Mouse (Mus musculus): ENCODE data around the gene Setdb1.
A peak's percentile ranks its signal among the peaks of the same experiment; 100 is the strongest.
"Not testable (repeated sequence)": the region's sequence is repeated elsewhere in the genome, so short reads cannot be mapped to it uniquely, and the experiment has no call there.

Setdb1 gene

DNA sequence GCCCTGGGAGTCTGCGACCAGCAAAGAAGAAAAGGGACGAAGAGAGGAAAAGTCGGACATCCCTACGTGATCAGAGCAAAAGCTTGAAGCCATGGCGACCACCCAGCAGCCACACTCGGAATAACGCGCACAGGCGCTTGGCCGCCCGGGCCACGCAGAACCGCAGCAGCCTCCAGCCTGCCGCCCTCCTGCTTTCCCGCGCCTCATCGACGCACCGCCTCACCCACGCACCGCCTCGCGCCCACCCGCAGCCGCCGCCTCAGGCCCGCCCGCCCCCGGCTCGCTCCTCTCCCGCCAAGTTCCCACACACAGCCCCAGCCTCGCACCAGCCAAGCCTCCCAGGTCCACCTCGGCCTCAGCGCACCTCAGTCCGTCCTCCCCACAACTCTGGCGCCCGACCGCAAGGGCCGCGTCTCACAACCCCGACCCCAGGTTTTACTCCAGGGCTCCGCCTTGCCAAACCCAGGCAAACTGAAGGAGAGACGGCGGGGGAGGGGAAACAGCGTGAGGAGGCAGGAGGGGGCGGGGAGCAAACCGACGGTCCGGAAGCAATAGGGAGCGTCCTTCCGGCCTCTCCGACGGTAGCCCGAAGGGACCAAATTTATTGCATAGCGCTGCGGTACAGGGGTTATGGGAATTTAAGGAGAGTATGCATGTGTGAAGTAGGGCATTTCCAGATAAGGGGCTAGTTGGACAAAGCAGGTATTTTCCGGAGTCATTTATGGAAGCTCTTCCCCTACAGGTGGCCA lies at the start of gene Setdb1:
Gene Setdb1, minus strand, starts transcription at position 502 of the 749 bp plus-strand sequence.
- peak; percentile 77 for DNase-seq (ENCODE audit: low spot score)

DNA sequence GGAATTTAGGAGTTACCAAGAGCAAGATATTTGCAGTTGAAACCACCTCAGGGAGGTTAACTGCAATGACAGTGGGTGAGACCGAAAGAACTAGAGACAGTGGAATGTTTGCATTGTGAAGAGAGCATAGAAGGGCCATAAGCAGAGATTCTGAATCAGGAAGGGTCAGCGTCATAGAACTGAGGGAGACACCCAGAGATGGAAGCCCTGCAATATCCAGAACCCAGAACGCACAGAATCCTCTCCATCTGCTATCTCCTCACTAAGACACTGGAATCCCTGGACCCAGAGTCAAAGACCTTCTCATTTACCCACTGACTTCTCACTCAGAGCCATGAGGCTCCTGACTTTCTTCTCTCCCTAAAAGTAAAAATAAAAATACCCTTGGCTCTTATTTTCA lies 45.7 kb upstream of the Setdb1 start, which contains the start of gene 4930558C23Rik:
Gene 4930558C23Rik, minus strand, starts transcription at position 101 of the 400 bp plus-strand sequence.
- DNase-seq (ENCODE audit: low spot score) = no peak

DNA sequence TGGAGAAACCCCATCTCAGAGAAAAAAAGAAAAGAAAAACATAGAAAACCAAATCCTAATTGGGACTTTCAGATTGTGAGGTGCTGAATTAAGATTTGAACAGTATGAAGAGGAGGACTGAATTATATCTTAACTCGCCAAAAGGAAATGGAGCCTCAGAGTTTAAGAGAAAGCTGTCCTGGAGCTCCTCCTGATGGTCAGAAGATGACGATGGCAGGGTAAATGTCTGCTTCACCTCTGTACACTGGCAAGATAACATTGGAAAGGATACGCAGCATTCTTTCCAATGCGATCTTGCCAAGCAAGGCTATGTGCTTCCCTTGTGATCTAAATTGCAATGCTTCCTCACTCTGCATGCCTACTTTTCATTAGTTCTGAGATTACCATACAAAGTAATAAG lies 37.4 kb upstream of the Setdb1 start:
- DNase-seq (ENCODE audit: low spot score) = no peak

DNA sequence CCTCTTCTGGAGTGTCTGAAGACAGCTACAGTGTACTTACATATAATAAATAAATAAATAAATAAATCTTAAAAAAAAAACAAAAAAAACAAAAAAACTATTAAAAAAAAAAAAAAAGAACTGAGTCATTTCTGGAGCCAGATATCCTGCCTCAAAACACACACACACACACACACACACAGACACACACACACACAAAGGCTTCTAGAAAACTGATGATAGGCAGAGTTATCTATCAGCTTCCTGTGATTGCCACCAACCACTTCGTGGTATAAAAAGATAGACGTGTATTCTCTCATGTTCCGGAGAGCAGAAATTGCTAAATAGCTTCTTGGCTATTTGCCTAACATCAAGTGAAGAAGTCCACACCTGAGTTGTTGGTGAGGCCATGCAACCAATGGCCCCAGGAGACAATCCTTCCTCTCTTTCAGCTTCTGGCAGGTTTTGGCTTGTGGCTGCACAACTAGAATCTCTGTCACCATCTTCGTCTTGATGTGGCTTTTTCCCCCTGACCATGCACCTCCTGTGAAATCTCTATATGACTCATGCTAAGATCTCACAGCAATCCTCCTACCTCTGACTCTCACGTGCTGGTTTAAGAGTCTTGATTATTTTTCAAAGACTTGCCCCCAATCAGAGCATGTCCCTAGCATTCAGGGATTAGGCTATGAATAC lies 28.5 kb upstream of the Setdb1 start:
- no peak for DNase-seq (ENCODE audit: low spot score)

DNA sequence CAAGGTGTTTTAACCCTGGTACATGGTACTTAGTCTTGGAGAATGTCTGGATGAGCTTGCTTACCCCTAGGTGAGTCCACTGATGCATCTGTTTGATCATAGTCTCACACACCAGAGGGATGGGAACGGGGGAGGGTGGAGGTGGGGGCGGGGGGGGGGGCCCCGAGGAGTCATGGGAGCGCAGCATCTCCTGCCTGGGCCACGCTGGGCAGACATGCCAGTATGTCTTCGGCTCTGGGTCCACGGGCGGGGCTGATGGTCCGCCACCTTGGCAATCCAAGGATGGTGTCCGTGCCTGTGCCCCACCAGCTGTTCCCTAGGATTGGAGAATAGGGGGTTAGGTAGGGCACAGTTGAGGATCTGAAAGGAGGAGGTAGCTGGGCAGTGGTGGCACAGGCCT lies 16.2 kb upstream of the Setdb1 start:
- DNase-seq (ENCODE audit: low spot score) = no peak

DNA sequence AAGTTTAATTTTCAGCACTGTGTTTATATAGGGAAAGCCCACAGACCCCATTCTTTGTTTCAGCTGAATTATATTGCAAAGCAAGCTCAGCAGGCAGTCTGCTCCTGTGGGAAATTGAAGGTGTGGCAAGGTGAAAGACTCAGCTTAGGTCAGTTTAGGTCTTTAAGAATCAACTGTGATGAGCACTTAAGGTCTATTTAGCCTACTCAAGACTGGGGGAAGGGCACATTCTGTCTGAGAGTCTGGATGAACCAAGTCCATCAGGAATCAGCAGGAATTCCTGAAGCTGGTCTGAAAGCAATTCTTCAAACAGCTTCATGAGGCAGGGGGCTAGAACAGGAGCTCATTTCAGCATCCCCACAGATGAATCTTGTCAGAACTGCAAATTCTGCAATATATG lies 13.1 kb upstream of the Setdb1 start:
- no peak for DNase-seq (ENCODE audit: low spot score)

DNA sequence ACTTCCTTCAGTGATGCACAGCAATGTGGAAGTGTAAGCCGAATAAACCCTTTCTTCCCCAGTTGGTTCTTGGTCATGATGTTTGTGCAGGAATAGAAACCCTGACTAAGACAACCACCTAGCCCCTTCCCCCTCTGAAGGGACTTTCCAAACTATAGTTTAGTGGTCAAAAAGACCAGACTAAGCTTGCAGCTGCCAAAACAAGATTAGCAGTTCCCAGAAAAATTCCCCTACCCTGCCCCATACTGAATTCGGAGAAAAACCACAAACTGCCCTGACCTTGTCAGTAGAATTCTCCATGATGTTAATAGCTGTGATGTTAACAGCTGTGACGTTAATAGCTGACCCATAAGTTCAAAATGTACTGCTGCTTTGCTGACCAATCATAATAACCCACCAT lies 3.3 kb upstream of the Setdb1 start:
- not testable (repeated sequence) for DNase-seq (ENCODE audit: low spot score)

DNA sequence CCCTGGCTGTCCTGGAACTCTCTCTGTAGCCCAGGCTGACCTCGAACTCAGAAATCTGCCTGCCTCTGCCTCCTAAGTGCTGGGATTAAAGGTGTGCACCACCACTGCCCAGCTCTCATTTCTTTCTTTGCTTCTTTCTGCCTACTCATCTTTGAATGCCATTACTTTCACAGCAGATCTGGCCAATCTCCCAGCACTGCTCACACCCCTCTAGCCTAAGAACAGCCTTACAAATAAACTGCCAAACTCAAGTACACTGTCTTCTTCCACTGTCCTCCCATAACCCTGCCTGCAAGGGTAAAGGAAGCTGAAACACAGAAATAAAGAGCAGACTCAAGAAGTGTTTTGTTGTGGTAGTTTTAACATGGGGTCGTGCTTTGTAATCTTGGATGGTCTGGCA lies 744 bp upstream of the Setdb1 start:
- no peak for DNase-seq (ENCODE audit: low spot score)

DNA sequence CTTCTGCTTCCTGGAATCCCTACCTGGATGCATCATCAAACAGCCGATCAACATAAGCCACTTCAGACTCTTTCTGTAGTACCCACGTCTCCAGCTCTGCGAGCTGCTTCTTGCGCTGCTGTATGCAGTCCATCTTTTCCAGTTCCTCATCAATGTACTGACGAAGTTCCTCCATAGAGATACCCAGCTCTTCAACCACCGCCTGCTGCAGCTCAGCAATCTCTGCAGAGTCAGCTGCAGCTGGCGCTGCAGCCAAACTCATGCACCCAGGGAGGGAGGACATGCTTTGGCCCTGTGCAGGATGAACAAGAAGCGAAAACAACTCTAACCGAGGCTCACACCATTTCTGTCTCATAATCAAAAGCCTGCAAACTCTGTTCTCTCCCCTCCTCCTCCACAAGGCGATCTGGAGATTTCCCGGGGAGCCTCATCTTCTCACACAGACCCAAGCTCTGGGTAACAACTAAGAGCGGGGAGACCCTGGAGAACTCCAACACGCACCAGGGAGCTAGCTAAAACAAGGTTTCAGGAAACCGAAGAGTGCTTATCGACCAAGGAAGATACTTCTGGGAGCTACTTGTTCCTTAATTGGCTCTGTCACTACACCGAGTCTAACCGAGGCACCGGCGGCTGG lies 974 bp downstream of the Setdb1 start:
- DNase-seq (ENCODE audit: low spot score) = not testable (repeated sequence)

DNA sequence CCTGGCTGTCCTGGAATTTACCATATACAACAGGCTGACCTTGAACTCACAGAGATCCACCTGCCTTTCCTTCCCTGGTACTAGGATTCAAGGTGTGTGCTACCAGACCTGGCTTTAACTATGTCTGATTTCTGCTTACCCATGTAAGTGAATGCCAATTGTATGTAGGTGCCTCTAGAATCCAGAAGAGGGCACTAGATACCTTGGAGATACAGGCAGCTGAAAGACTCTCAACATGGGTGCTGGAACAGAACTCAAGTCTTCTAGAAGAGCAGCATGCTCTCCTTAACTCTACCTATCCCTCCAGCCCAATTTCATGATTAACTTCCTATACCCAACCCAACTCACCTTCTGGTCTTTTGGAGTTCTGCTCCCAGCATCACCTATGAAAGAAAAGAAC lies 7.5 kb downstream of the Setdb1 start:
- no peak for DNase-seq (ENCODE audit: low spot score)

DNA sequence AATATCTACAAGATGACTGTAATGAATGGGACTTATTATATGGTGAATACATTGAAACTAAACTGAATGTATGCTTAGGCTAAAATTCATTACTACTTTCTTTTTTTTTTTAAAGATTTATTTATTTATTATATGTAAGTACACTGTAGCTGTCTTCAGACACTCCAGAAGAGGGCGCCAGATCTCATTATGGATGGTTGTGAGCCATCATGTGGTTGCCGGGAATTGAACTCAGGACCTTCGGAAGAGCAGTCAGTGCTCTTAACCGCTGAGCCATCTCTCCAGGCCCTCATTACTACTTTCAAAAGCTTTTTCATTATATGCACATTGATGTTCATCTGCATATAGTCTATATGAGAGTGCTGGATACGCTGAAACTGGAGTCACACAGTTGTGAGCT lies 8.7 kb downstream of the Setdb1 start:
- DNase-seq (ENCODE audit: low spot score) = not testable (repeated sequence)

DNA sequence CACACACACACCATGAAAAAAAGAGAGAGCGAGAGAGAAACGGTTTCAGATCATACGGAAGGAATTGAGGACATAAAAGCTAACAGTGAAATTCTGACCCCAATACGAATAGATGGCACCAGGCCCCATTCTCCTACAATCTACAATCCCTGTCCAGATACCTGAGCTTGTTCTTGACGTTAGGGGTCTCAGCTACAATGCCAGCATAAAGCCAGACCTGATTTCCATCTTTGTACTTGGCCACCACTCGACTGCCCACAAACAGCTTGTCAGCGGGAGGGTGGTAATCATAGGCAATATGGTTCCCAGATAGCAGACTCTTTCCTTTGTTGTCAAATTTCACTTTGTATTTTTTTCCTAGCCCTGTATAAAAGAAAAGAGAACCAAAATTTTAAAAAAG lies 10.5 kb downstream of the Setdb1 start:
- DNase-seq (ENCODE audit: low spot score) = no peak

DNA sequence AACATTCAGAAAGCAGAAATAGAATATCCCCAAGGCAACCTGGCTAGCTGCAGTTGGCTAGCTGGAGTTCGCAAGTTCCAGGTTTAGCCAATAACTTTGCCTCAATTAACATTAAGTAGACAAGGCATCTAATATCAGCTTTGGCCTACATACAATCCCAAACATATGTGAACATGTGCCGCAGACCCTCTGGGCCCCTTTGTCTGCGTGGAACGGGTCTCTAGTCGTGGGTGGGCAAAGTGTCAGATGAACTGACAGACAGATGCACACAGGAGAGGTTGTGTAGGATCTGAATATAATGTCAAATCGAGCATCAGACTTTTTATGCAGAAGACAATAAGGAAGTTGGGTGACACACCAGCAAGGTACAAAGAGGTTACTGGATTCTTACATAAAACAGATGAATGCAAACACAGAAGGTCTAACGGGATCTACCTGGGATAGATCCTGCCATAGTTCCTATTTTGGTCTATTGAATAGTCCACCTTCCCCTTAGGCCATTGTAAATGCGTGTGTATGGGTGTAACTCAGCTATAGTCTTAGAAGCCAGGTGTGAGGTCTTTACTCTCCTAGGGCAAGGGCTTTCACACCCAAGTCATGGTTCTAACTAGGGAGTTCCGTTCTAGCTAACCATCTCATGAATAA lies 13.5 kb downstream of the Setdb1 start:
- DNase-seq (ENCODE audit: low spot score) = not testable (repeated sequence)

DNA sequence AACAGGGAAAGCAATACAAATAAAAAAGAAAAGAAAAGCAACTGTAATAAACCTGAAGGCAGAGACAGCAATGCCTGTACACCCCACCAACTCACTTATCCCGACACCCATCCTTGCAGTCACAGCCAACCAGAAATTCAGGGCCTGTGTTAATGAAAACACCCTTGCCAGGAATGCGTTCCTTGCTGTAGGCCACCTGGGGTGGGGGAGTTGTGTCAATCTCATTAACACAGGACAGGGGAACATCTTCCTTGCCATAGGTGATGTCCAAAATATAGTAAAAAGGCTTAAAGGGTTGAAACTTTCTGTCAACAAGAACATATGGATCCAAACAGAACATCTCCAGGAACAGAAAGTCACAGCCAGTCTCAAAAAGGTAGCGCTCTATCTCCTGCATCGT lies 18.8 kb downstream of the Setdb1 start:
- DNase-seq (ENCODE audit: low spot score) = no peak

DNA sequence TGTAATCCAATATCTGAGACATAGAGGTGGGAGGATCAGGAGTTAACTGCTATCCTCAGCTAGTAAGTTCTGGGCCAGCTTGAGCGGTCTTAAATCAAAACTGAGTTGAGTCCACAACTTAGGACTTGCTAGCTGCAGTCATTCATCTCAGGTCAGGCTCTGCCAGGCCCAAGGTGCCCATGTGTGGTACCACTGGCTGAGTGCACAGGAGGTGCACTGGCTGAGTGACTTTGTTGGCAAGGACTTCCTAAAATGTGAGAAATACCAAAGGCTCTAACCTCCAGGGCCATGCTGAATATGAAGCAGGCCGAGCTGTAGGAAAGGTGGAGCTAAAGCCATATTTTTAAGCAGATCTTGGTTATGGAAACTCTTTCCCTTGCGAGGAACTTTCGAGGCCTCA lies 19.7 kb downstream of the Setdb1 start:
- no peak for DNase-seq (ENCODE audit: low spot score)

DNA sequence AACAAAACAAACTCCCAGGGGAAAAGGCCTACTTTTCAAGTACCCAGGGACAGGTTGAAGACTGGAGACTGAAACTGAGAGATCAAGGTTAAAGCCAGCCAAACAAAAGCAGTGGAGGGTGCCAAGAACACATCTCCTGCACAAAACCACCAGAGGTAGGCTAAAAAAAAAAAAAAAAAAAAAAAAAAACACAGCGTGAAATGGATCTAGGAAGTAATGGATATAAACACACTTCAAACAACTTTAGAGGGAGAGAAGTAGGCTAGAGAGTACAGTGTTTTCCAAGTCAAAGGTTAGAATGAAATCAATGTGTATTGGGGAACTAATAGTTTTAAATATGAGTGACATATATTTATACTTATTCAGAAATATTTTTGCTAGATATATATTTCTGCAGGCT lies 25.5 kb downstream of the Setdb1 start:
- DNase-seq (ENCODE audit: low spot score) = no peak

DNA sequence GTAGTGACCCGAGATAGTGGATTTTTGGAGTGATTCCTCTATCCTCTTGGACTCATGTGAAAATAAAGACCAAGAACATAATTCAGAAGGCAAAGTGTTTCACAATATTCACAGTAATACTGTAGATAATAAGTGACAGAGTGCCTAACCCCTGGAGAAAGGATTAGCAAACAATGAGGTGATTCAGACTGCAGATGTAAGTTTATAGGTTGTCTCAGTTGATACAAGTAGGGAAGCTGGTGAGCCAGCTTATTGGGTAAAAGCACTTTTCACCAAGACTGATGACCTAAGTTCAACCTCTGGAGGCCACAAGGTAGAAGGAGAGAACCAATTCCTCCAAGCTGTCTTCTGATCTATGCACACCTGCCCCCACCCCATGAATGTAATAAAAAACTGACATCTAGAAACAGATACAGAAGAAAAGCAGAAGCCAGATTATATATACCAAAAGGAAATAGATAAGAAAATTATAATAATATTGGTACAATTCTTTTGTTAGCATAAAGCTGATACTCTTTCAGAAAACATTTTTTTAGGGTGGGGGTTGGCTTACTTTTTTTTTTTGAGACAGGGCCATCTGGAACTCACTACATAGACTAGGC lies 28.1 kb downstream of the Setdb1 start:
- no peak for DNase-seq (ENCODE audit: low spot score)

DNA sequence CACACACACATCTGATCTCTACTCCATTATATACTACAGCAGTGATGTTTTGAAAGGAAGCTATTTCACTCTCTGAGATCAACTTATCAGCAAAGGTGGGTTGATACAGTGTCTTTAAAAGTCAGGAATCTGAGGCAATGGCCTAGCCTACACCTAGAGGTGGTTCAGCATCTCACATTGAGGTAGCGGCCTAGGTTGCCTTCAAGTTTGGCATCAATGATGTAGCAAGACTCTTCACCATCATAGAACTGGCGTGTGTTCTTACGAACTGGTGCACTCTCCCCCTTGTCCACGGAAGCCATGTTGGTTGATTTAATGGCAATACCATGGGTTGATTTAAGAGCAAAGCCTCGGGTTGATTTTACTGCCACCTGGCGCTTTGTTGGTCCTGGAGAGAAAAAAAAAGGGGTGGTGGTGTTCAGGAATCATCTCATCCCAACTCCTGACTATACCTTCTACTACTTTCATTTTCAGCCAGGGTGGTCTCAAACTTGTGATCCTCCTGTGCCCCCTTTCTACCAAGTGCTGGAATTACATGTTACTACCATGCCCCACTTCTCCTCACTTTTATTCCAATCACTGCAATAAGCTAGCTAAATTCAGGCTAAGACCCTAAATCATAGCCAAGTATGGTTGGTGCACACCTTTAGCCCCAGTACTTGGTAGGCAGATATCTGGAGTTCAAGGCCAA lies 32.4 kb downstream of the Setdb1 start:
- no peak for DNase-seq (ENCODE audit: low spot score)

DNA sequence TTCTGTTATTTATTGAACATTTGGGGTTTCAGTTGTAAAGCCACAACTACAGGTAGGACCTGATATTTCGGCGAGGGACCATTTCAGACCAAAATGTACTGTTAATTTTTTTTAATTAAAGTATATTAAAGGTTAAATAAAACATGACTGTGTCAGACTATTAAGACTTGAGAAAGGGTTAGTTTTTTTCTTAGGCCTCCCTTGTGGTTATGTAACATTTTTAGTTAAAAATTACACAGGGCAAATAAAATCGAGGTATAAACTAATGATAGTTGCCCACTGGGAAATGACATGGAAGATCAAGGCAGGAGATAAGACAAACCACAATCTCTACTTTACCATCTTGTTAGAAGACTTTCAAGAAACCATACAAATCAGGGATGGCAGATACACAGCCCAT lies 33.6 kb downstream of the Setdb1 start:
- no peak for DNase-seq (ENCODE audit: low spot score)

DNA sequence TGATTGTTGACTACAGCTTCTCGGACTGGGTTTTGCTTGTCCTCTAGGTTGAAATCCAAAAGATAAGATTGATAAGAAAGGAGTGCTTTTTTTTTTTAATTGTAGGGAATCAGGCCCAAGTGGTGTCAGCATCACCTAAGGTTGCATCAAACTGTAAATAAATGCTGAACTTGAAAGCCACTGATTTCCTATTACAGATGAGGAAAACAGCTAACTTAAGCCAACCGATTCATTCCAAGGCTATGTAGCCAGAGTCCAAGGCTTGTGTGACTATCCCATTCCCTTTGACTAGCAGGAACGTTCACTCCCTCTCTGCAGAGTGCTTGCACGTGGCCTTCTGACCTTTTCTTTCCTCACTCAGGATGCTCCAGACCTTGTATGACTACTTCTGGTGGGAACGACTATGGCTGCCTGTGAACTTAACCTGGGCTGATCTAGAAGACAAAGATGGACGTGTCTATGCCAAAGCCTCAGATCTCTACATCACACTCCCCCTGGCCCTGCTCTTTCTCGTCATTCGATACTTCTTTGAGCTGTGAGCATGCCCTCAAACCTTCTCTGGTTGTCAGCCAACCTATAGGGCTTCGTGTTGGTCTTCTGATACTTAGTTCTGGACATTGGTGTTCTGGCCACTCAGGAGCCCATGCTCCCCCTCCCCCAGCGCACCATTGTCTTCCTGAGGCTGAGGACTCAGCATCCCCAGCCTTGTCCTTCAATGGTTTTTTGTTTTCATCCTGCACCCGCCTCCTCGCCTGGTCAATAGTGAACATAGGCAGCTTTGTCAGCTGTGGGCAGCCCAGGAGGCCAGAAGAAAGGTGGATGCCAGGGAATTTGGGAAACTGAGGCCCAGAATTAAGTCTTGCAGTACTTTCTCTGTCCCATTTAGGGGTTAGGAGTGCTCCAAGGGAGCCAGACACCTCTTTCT lies 37.0 kb downstream of the Setdb1 start:
- no peak for DNase-seq (ENCODE audit: low spot score)

DNA sequence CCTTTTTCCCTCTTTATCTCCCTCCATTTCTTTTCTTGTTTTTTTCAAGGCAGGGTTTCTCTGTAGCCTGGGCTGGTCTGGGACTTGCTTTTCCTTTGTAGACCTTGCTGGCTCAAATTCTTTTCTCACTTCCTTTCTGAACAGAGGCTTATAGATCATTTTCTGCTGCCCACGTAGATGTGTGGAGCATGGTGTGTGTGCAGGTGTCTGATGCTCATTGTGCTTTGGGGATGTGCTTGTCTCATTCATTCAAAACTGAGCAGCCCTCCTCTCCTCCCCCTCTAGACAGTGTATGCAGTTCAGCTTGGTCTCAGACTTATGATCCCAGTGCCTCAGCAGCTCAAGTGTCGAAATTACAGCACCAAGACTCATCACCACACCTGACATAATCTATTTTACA lies 37.9 kb downstream of the Setdb1 start:
- DNase-seq (ENCODE audit: low spot score) = no peak

Measured in layer of hippocampus, adult 9-10 months (tissue).